Mouse (Mus musculus): ENCODE measurements around the gene Csrnp3. TPM values are rescaled to one million over a fixed set of nuclear protein-coding genes. Genes with fewer than 3 reads are reported as not detected.

Csrnp3 gene
- total and polyA plus RNA-seq, 3 experiments = not detected

DNA sequence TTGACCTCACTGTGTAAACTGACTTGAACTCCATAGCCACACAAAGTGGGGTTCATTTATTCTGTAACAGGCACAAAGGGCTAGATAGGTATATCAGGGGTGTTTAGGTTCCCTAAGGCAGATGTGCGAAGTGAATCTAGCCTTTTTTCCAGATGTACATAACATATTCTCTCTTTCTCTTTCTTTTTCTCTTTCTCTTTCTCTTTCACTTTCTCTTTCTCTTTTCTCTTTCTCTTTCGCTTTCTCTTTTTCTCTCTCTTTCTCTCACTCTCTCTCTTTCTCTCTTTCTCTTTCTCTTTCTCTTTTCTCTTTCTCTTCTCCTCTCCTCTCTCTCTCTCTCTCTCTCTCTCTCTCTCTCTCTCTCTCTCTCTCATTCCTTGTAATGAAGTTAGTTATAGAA, 153.2 kb downstream of the Csrnp3 start:
- TF ChIP-seq E2F4 (IDR thresholded peaks at IDR 0.05; ENCODE audit: borderline replicate concordance, low read depth, low read length) (no peak), TBP (IDR thresholded peaks at IDR 0.05; ENCODE audit: low read depth, low read length) (no peak), CTCF (IDR thresholded peaks at IDR 0.05 in 2 of 3, conservative IDR thresholded peaks at IDR 0.05 in 1 of 3; ENCODE audit: control insufficient read depth in 1 of 3, insufficient read depth in 1 of 3, low read depth in 2 of 3, low read length in 3 of 3, poor library complexity in 1 of 3, severe bottlenecking in 1 of 3) (no peak)
- no peak overlapping the region for H3K4me3 ChIP-seq (ENCODE audit: control insufficient read depth in 1 of 2, insufficient read depth in 1 of 2, low read depth in 2 of 2, low read length in 2 of 2)
- H3K36me3 ChIP-seq (ENCODE audit: control insufficient read depth in 1 of 2, insufficient read depth in 2 of 2, low read length in 2 of 2) = no peaks in the 10 kb centered on the region
- H3K9ac ChIP-seq (ENCODE audit: control insufficient read depth, low read depth, low read length, poor library complexity, severe bottlenecking) = no peak overlapping the region
- no peak overlapping the region for H3K27ac ChIP-seq (ENCODE audit: control insufficient read depth, low read depth, low read length)
- H3K9me3 ChIP-seq (replicated peaks; ENCODE audit: insufficient read depth, low read length) = no peaks in the 10 kb centered on the region
- no peak for DNase-seq (ENCODE audit: low read depth, low spot score)
- no peaks in the 10 kb centered on the region for H3K4me1 ChIP-seq (ENCODE audit: control insufficient read depth in 1 of 2, insufficient read depth in 2 of 2, low read length in 2 of 2)
- no peaks in the 10 kb centered on the region for H3K79me2 ChIP-seq (ENCODE audit: control insufficient read depth, insufficient read depth, low read length, poor library complexity)
- H3K27me3 ChIP-seq (ENCODE audit: control insufficient read depth in 1 of 2, insufficient read depth in 2 of 2, low read length in 2 of 2) = no peaks in the 10 kb centered on the region

- H3K36me3 ChIP-seq (ENCODE audit: control insufficient read depth in 1 of 2, insufficient read depth in 2 of 2, low read length in 2 of 2) = no peaks in the 10 kb centered on the region
- no peak for TF ChIP-seq USF2 (IDR thresholded peaks at IDR 0.05; ENCODE audit: borderline replicate concordance in 1 of 2, insufficient read depth in 1 of 2, low read depth in 1 of 2, low read length in 2 of 2)
- no peak for TF ChIP-seq GATA1 (IDR thresholded peaks at IDR 0.05; ENCODE audit: low read depth, low read length)
- TF ChIP-seq TAL1 (IDR thresholded peaks at IDR 0.05; ENCODE audit: low read length) = no peak
- TF ChIP-seq ZMIZ1 (IDR thresholded peaks at IDR 0.05; ENCODE audit: low read depth, low read length) = no peak
- TF ChIP-seq CTCF (IDR thresholded peaks at IDR 0.05 in 2 of 3, conservative IDR thresholded peaks at IDR 0.05 in 1 of 3; ENCODE audit: control insufficient read depth in 1 of 3, insufficient read depth in 1 of 3, low read depth in 2 of 3, low read length in 3 of 3, poor library complexity in 1 of 3, severe bottlenecking in 1 of 3) = no peak
- H3K9me3 ChIP-seq (replicated peaks; ENCODE audit: insufficient read depth, low read length) = no peaks in the 10 kb centered on the region
- no peak overlapping the region for H3K9ac ChIP-seq (ENCODE audit: control insufficient read depth, low read depth, low read length, poor library complexity, severe bottlenecking)
- no peaks in the 10 kb centered on the region for H3K27me3 ChIP-seq (ENCODE audit: control insufficient read depth in 1 of 2, insufficient read depth in 2 of 2, low read length in 2 of 2)
- no peak overlapping the region for H3K27ac ChIP-seq (ENCODE audit: control insufficient read depth, low read depth, low read length)
- DNase-seq (ENCODE audit: low read depth, low spot score) = no peak
- H3K4me3 ChIP-seq (ENCODE audit: control insufficient read depth in 1 of 2, insufficient read depth in 1 of 2, low read depth in 2 of 2, low read length in 2 of 2) = no peak overlapping the region
- no peaks in the 10 kb centered on the region for H3K79me2 ChIP-seq (ENCODE audit: control insufficient read depth, insufficient read depth, low read length, poor library complexity)
- H3K4me1 ChIP-seq (ENCODE audit: control insufficient read depth in 1 of 2, insufficient read depth in 2 of 2, low read length in 2 of 2) = no peaks in the 10 kb centered on the region
Measured at GRCm38 (mm10) chr2:66008995-66009654, 163.6 kb downstream of the Csrnp3 start.

- TF ChIP-seq UBTF (IDR thresholded peaks at IDR 0.05; ENCODE audit: borderline replicate concordance, insufficient read depth, low read depth, low read length) = no peak
- TF ChIP-seq EP300 (IDR thresholded peaks at IDR 0.05; ENCODE audit: low read depth in 1 of 2, low read length in 2 of 2) = no peak
- no peak for TF ChIP-seq POLR2AphosphoS5 (IDR thresholded peaks at IDR 0.05; ENCODE audit: borderline replicate concordance, low read depth, low read length)
- no peak for TF ChIP-seq MXI1 (IDR thresholded peaks at IDR 0.05; ENCODE audit: low read depth, low read length)
- no peak for TF ChIP-seq CHD1 (IDR thresholded peaks at IDR 0.05; ENCODE audit: low read depth, low read length)
- no peak for TF ChIP-seq USF2 (IDR thresholded peaks at IDR 0.05; ENCODE audit: borderline replicate concordance in 1 of 2, insufficient read depth in 1 of 2, low read depth in 1 of 2, low read length in 2 of 2)
- TF ChIP-seq ETS1 (IDR thresholded peaks at IDR 0.05; ENCODE audit: low read depth, low read length) = no peak
- TF ChIP-seq ZMIZ1 (IDR thresholded peaks at IDR 0.05; ENCODE audit: low read depth, low read length) = no peak
- TF ChIP-seq KAT2A (conservative IDR thresholded peaks at IDR 0.05; ENCODE audit: low read depth, low read length) = no peak
- no peaks in the 10 kb centered on the region for H3K36me3 ChIP-seq (ENCODE audit: control insufficient read depth in 1 of 2, insufficient read depth in 2 of 2, low read length in 2 of 2)
- no peak overlapping the region for H3K4me3 ChIP-seq (ENCODE audit: control insufficient read depth in 1 of 2, insufficient read depth in 1 of 2, low read depth in 2 of 2, low read length in 2 of 2)
- H3K9ac ChIP-seq (ENCODE audit: control insufficient read depth, low read depth, low read length, poor library complexity, severe bottlenecking) = no peak overlapping the region
- no peaks in the 10 kb centered on the region for H3K9me3 ChIP-seq (replicated peaks; ENCODE audit: insufficient read depth, low read length)
- no peaks in the 10 kb centered on the region for H3K4me1 ChIP-seq (ENCODE audit: control insufficient read depth in 1 of 2, insufficient read depth in 2 of 2, low read length in 2 of 2)
- DNase-seq (ENCODE audit: low read depth, low spot score) = no peak
- no peaks in the 10 kb centered on the region for H3K27me3 ChIP-seq (ENCODE audit: control insufficient read depth in 1 of 2, insufficient read depth in 2 of 2, low read length in 2 of 2)
- no peak overlapping the region for H3K27ac ChIP-seq (ENCODE audit: control insufficient read depth, low read depth, low read length)
- H3K79me2 ChIP-seq (ENCODE audit: control insufficient read depth, insufficient read depth, low read length, poor library complexity) = no peaks in the 10 kb centered on the region
Measured at GRCm38 (mm10) chr2:66009677-66010076, 164.1 kb downstream of the Csrnp3 start.
